Mouse (Mus musculus): ENCODE measurements at regions not wholly inside any gene's neighbourhood (a gene's known extent, or its start where the extent isn't known, plus 50 kb on each side); places are given as distances from the start of the nearest gene placed in this dataset.

DNA sequence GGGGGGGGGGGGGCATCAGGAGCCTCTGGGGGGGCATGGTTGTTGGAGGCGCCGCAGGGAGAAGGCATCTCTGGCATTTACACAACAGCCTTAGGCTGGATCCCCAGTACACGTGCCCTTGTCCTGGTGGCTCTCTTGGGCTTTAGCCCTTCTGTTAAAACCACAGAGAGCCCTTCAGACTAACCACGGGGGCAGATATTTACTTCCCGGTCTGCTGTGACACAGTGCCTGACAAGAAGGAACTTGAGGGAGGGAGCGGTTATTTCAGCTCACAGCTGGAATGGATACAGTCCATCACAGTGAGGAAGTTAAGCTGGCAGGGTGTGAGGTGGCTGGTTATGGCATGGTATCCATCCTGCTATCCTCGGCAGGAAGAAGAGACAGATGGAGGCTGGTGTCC is 71.0 kb upstream of the Gm11733 start:
- no peak for DNase-seq

DNA sequence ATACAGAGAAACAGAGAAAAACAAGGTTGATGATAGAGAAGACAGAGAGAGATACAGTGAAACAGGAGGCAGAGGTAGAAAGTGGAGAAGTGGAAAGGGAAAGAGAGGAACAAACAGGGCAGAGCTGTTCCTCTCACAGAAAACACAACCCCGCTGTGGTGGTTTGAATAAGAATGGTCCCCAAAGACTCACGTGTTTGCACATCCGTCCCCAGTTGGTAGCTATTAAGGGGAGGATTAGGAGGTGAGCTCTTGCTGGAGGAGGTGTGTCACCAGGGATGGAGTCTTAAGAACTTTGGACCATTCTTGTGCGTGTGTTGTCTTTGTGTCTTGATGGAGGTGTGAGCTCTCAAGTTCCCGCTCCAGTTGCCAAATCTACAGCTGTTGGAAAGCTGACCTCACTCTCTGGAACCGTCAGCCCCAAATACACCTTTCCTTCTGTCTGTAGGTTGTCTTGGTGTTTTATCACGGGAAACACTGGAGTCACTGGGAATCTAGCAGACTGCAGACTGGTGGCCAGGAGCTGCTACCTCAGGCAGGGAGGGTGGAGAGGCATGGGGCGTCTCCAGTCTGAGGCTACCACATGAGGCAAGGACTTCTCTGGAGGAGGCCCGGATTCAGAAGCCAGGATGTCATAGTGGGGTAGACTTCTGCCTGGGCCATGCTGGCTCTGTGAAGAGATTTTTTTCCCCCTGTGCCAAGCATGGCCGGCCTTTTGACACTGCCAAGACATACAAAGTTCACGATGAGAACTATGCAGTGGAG is 70.0 kb upstream of the Gm11733 start:
- no peak for DNase-seq

DNA sequence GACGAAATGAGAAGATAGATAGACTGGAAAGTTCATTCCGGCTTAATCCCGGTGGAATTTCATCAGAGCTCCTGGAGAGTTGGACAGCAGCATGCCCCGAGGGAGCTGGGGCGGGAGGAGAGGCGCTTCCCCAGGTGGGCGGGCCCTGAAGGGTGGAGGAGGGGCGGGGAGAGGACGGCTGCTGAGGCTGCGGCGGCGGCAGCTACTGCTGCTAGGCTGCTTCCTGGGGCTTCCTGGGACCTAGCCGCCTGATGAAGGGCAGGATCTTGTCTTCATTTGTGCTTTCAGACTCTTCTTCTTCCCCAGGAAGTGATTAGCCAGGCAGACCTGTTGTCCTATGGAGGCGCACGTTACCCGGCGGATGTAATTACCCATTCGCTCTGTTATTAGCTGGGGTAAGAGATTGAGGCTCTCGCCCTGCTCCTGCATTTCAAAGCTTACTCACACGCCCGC is 69.3 kb upstream of the Gm11733 start:
- peak; percentile 29 to 52 for DNase-seq

DNA sequence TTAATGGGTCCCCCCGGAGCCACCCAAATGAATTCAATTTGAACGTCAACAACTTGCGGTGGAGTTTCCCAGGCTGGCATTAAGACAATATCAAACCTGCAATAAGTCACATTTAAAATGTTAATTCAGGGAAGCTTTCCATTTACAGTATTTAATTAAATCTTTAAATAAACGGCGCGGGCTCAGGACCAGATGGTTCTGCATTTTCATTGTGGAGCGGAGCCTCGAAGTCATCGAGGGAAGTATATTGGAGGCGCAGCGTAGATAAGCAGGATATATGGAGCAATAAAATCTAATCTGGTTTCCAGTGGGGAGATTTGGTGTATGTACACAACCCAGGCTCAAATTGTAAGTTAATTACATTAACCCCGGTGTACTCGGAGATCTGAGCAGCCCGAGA is 68.7 kb upstream of the Gm11733 start:
- DNase-seq: no peak

DNA sequence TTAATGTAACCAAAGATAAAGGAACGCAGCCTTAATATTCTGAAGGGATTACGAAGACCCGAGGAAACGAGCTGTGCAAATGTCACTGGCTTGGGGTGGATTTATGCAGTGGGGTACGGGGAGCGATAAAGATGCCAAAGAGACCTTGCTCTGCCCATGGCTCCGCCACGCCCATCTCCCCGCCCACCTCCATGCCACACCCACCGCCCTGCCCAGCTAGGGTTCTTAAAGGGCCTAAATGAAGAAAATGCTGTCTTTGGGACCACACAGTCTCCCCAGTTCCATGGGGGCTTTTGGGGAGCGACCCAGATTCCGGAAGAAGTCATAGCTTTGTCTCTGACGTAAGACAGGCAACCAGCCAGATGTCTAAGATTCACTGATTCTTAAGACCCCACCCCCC is 68.2 kb upstream of the Gm11733 start:
- peak; percentile 27 to 50 for DNase-seq

DNA sequence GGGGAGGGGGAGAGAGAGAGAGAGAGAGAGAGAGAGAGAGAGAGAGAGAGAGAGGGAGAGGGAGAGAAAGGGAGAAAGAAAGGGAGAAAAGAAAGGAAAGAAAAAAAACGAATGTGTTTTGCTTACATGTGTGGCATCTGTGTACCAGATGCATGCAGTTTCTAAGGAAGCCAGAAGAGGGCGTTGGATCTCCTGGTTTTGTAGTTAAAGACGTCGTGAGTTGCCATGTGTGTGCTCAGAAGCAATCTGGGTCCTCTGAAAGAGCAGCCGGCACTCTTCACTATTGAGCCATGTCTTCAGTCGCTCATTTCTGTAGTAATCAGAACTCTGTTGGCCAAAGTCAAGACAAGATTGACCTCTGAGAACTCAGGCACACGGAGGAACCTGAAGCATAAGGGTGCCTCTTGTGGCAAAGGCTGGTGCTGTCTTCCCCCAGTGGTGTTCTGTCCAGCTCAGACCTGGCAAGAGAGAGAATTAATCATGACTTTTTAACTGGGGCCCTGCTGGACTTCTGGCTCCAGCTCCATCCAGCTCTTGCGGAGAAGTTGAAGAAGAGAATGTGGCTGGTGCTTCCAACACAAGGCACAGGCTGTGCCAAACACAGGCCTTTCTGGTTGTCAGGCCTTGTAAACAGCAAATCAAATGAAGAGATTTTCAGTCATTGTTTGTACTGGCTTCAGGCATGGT is 67.0 kb upstream of the Gm11733 start:
- DNase-seq: no peak

DNA sequence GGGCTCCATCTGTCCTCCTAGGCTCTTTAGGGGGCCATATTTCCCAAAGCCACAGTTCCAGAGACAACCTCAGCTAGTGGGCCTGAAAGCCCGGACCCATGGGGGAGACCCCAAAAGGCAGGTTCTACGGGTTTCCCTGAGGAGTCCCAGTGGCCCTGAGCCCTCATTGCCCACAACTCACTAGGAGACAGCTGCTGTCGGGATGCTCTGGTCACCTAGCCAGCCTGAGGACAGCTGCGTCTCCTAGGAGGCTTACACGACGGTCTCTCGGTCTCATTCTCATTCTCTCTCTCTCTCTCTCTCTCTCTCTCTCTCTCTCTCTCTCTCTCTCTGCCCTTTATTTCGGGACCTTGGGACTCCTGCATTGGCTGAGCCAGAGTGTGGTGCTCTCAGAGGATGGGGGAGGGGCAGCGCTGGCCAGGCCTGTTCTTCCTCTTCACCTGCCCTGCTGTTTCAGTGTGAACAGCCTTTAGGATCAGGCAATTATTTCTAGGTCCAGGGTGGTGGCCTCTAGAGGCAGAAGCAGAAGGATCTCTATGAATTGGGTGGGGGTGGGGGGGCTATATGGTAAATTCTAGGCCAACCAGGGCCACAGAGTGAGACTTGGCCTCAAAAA is 66.1 kb upstream of the Gm11733 start:
- DNase-seq: no peak

DNA sequence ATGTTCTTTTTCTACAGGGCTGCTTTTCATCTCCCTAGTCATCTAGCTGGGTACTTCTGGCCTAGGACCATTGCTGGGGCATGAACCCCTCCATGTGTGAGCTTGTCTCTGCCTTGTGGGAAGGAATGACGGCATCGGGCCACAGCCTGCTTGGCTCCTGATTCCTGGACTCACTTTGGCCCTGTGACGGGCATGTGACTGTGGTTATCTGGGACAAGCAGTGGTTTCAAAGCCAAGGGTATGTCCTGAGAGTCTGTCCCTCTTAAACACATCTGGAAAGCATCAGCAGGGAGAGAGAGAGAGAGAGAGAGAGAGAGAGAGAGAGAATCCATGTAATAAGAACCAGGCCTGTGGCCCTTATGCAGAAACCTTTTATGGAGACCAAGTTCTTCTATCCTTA is 65.2 kb upstream of the Gm11733 start:
- no peak for DNase-seq

DNA sequence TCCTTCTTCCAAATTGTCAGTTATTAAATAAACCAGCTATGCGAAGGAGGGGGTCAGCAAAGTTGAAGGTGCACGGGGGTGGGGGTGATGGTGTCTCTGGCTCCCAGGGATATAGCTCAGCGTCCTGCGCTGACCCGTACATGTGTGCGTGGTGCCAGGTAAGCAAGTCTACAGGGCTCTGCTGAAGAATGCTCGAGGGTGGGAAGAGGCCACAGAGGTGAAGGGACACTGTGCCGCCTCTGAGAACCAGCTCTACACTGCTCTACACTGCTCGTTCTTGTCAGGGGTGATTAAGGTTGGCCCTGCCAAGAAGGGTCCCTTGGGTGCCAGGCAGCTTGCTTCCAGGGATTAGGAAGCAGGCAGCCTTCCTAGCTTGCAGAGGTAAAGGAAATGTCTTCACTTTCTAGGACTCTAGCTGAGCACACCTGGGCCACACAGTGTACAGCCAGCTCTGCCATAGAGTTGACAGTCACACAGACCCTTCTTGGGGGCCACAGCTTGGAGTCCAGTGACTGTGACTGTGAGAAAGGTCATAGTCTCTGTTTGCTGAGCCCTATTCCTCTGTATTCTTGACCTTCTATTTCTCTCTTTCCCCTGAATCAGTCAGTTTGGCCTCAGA is 64.7 kb upstream of the Gm11733 start:
- no peak for DNase-seq

DNA sequence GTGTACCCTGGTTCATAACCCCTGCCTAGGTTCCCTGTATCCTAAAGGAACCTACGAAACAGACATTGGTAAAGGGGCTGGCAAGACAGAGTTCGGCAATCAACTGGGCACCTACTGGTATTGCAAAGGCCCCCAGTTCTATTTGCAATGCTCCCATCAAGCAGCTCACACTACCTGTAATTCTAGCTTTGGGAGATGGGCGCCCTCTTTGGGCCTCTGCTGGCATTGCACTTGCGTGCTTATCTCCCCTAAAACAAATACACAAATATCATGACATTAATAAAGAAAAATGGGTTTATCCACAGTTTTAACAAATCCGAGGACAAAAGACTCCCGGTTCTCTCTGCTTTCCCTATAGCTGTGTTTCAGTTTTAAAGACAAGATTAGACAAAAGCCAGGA is 61.5 kb upstream of the Gm11733 start:
- DNase-seq: no peak

DNA sequence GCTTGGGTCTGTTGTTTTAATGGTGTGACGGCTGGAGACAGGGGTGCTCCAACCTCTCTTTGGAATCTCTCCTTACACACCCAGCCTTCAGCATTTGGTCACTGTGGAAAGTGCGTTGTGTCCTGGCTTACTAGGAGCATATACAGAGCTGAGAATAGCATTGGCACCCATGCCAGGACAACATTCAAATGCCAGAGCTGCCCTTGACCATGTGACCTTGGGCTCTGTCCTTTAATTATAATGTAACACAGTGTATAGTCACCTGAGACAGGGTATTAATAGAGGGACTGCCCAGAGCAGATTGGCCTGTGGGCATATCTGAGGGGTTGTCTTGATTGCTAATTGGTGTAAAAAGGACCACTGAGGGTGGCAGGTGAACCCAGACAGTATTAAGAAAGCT is 60.7 kb upstream of the Gm11733 start:
- no peak for DNase-seq

DNA sequence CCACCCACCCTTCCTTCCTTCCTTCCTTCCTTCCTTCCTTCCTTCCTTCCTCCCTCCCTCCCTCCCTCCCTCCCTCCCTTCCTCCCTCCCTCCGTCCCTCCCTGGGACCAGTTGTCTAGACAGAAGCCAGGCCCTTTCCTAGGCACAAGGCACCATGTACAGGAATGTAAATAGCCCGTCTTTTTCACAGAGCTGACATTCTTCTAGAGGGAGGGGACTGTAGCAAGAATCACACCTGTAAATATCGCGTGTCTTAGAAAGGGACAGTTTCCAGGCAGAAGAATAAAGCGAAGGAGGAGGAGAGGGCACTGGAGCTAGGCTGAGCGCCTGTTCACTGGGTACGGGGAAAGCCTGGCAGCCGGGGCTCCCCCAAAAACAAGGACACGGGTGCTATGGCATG is 58.7 kb upstream of the Gm11733 start:
- no peak for DNase-seq

DNA sequence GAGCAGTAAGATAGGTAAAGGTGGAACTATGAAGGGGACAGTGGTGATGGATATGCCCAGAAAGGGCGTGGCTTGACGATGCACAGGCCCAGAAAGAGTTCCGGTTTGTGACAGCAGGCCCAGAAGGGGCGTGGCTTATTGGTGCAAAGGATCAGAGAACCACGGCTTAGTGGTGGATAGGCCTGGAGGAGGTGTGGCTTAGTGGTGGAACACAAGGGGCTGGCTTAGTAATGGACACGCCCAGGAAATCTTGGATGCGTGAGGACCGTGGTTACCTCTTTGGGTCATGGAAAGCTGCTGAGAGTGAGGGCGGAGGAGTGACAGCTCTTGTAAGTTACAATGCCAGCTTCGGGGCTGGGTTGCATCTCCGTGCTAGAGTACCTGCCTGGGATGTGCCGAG is 58.2 kb upstream of the Gm11733 start:
- no peak for DNase-seq

DNA sequence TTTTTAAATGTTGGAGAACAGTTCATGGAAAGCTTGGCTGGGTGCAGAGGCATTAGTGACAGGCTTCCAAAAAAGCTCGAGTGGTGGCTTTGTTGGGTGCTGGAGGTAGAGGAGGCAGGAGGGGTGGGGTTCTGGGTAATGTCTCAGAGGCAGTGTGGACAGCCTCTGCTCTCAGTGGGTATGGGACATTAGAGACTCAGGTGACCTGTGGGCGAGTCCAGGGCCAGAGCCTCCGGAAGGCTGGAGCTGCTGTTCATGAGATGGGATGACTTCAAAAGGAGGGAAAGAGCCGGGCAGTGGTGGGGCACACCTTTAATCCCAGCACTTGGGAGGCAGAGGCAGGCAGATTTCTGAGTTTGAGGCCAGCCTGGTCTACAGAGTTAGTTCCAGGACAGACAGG is 57.5 kb upstream of the Gm11733 start:
- DNase-seq: no peak

DNA sequence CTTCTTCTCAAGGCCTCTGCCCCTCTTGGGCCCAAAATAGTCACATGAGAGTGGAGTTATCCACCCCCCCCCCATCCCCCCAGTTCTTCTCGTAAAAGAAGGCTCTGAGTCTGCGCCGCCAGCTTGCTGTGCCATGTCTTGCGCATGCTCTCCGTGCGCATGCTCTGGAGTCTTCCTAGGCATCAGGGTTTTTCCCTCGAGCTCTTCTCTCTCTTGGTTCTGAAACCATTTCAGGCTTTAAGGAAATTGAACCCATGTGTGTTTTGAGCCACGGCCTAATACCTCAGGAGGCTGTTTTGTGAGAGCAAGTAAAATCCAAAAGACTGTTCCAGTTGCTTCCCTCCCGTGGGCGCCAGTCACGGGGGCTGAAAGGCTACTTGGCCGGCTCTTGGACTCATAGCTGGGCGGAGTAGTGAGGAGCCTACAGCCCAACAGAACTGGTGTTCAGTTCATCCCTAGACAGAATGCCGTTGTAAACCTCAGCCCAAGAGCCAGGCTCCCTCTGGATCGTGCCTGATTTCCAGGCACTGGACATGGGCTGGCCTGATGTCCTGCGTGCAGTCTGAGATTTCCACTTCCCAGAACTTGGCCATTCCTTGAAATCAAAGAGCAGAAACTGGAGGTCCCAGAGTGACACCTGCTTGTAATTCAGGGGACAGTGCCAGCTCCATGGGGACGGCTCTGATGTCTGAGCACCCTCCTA is 56.2 kb upstream of the Gm11733 start:
- DNase-seq: no peak

DNA sequence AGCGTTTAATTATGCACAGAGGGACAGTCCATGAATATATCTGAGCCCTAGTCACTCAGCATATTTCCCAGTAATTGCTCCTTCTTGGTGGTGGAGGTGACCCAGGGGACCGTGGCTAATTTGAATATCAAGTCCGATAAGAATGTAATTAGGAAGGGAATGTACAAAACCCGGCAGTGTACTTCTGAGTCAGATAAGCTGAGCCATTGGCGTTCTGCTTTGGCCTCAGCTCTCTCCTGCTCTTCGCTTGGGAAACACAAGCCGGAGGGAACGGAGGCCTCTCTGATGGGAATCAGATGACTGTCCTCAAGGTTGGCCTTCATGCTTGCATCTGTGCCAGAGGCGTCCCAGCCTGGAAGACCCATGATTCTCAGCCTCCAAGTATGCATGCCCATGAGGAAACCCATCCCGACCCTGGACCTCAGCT is 54.8 kb upstream of the Gm11733 start:
- DNase-seq: no peak

DNA sequence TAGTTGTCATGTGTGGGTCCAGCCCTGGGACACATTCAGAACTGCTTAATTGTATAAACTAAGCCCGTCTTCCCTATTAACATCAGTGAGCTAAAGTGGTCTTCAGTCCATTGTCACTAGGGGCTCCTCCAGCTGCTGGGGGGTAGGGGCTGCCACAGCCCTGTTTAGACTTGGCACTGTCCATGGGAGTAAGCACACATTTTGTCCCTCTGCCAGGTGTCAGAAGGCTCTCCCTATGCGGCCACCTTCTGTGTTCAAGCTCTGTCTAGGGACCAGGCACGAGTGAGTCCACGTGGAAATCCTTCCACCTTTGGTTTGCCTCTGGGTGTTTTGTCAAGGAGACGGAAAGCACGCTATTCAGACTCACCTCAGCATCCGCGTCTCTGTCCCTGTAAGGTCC is 54.3 kb upstream of the Gm11733 start:
- no peak for DNase-seq

DNA sequence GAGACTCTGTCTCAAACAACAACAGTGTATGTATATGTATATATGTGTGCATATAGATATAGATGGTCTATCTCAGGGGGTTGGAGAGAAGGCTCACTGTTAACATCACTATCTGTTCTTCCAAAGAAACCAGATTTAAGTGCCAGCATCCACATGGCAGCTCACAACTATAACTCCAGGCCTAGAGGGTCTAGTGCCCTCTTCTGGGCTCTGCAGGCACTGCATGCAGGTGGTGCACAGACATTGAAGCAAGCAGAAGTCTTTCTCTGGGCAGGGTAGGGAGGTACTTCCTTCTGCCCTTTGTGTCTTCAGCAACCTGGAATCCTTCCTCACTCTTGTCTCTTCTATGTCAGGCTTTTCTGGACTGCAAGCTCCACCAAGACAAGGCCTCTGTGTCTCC is 50.1 kb upstream of the Gm11733 start:
- DNase-seq: peak in 1 of 2 experiments; percentile 7

Measured in spleen, adult 18-20 months (tissue).